Mouse (Mus musculus): Measurements from ENCODE around the gene Nr4a2. TPM values are rescaled to one million over a fixed set of nuclear protein-coding genes. Genes with fewer than 3 reads are reported as not detected.

The Nr4a2 gene
- 812 TPM for polyA plus RNA-seq (2017; shearing (Covaris generic))

GRCm38 (mm10) chr2:57123991-57124840, at the start of gene Nr4a2:
TSS of gene Nr4a2 (minus strand) at chr2:57124003.

Other genes with a start within 250 kb of the Nr4a2 start
- 23.2 TPM for gene Gpd2, start 113.6 kb upstream of the Nr4a2 start, polyA plus RNA-seq (2017; shearing (Covaris generic))

All from effector memory CD4-positive, alpha-beta T cell, adult 5 months (primary cell).